Mouse (Mus musculus) adrenal gland, adult 2 months (tissue): ENCODE measurements around the gene Oprl1. TPM values are rescaled to one million over a fixed set of nuclear protein-coding genes. Genes with fewer than 3 reads are reported as not detected.

Experiments
- DNase-seq: peaks from one replicate; pipeline ENCODE4 v3.0.0; 2021
- polyA plus RNA-seq: library from polyadenylated mRNA; depleted of rRNA; stranded (reverse); fragments of >200 nt; gene quantifications from 2 replicates; pipeline ENCODE4 v1.2.3, GENCODE M21; 2012; rRNA removed
- total RNA-seq, 2 experiments: library from RNA; stranded (reverse); gene quantifications; 2 replicates each; pipeline ENCODE4 v1.2.3; 2021

The Oprl1 gene
- total and polyA plus RNA-seq, 3 experiments = 1.0 to 3.7 (median 1.3) TPM

DNA sequence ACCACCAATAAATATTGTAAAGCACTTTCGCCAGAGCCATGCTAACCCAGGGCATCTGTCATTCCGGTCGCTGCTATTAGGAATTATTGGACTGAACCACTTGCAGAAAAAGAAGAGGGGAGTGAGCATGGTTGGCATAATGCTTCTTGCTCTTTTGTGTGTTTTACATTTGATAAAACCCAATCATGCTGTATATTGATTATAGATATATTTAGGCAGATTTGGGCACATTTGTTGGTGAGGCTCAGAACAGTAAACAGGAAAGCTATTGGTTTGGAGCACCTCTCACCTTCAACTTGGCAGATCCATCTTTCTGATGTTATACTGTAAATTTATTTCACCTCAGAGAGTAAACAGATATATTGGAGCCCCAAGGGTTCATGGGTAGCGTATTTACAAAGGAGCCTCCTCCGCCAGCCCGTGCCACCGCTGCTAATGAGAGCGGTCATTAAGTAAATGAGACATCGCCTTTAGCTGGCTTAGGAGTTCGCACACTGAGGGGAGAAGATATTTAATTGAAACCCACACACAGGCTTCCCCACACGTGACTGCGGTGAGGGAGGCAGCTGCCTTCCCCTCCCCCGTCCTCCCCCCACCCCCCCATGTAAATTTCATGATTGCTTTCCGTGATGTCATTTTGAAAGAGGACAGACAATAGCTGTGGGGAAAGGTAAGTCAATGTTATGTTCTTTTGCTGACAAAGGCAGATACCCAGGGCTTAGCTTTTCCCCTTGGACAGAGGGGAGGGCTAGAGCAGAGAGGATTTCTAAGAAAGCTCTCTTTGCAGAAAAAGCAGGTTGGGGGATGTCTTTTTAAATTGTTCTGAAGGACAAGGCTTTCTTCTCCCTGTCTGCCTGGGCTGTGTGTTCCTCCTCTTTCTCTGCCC, 52.1 kb downstream of the Oprl1 start:
- DNase-seq = no peak

DNA sequence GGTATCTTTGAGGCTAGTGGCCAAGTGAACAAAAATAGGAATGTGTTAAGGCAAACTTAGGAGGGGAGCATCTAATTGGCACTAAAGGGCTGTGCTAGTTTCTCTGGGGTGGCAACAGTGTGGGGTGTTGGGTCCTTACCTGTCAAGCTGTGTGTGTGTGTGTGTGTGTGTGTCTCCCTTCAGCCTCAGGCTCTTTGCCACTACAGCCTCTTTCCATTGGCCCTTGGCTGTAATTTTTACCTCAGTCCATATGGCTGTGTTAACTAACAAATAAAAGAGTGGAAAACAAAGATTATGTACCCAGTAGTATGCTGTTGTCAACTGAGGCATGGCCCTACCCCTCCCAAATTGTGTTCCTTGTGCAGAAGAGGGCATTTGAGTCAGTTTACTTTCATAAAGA, 53.6 kb downstream of the Oprl1 start:
- no peak for DNase-seq

DNA sequence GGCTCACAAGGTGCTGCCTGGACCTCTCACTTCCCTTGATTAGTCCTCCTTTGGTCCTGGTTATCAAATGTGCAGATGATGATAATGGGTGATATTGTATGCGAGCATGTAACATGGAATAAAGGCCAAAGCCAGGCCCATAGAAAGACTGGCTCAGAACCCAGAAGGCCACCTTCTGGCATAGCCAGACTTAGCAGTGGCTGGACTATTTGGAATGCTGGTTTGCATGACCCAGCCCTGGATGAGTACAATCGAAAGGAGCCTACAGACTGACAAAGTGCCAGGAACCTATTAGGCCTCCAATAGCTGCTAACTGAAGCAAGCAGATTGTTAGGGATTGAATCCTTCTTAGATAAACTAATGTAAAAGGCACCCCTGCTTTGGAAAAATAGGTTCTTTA, 54.6 kb downstream of the Oprl1 start:
- no peak for DNase-seq

Other genes with a start within 250 kb of the Oprl1 start
- not detected for gene Abhd16b, start 221.8 kb upstream of the Oprl1 start, total RNA-seq
- gene Abhd16b, start 221.8 kb upstream of the Oprl1 start, polyA plus RNA-seq = not detected in 2 replicates
- 100 to 1,000 TPM; 102 to 119 TPM for gene Tpd52l2, start 217.9 kb upstream of the Oprl1 start, total RNA-seq
- 24.0 and 25.2 TPM in 2 replicates for gene Tpd52l2, start 217.9 kb upstream of the Oprl1 start, polyA plus RNA-seq
- 10 to 100 TPM; 92.3 to 96.0 TPM for gene Dnajc5, start 194.5 kb upstream of the Oprl1 start, total RNA-seq
- gene Dnajc5, start 194.5 kb upstream of the Oprl1 start, polyA plus RNA-seq = 35.7 and 36.6 TPM in 2 replicates
- 10 to 100 TPM; 64.9 to 73.6 TPM for gene Uckl1, start 130.1 kb upstream of the Oprl1 start, total RNA-seq
- 165 and 170 TPM in 2 replicates for gene Uckl1, start 130.1 kb upstream of the Oprl1 start, polyA plus RNA-seq
- 10 to 100 TPM; 63.0 to 69.0 TPM for gene Prpf6, start 123.1 kb upstream of the Oprl1 start, total RNA-seq
- gene Prpf6, start 123.1 kb upstream of the Oprl1 start, polyA plus RNA-seq = 6.7 and 9.6 TPM in 2 replicates
- 10 to 100 TPM; 40.9 to 52.7 TPM for gene Zfp512b, start 122.2 kb upstream of the Oprl1 start, total RNA-seq
- gene Zfp512b, start 122.2 kb upstream of the Oprl1 start, polyA plus RNA-seq = 69.2 and 72.6 TPM in 2 replicates
- 10 to 100 TPM in 1 of 2 experiments, 1 to 10 TPM in 1; 9.6 to 21.6 TPM for gene Samd10, start 115.8 kb upstream of the Oprl1 start, total RNA-seq
- gene Samd10, start 115.8 kb upstream of the Oprl1 start, polyA plus RNA-seq = 41.0 and 44.6 TPM in 2 replicates
- under 1 TPM in 1 of 2 experiments, not detected in 1; 0.55 TPM for gene Gm29797, start 58.0 kb upstream of the Oprl1 start, total RNA-seq
- 0.47 TPM in 1 of 2 replicates, not detected in the other for gene Gm29797, start 58.0 kb upstream of the Oprl1 start, polyA plus RNA-seq
- 10 to 100 TPM; 20.3 to 34.7 TPM for gene Sox18, start 43.4 kb upstream of the Oprl1 start, total RNA-seq
- 164 and 223 TPM in 2 replicates for gene Sox18, start 43.4 kb upstream of the Oprl1 start, polyA plus RNA-seq
- 1 to 10 TPM; 6.6 to 7.8 TPM for gene Tcea2, start 34.7 kb upstream of the Oprl1 start, total RNA-seq
- gene Tcea2, start 34.7 kb upstream of the Oprl1 start, polyA plus RNA-seq = 10.1 and 10.6 TPM in 2 replicates
- 10 to 100 TPM; 21.4 to 31.1 TPM for gene Rgs19, start 21.0 kb upstream of the Oprl1 start, total RNA-seq
- 61.2 and 67.3 TPM in 2 replicates for gene Rgs19, start 21.0 kb upstream of the Oprl1 start, polyA plus RNA-seq
- gene Lkaaear1, start 16.6 kb upstream of the Oprl1 start, total RNA-seq = not detected
- gene Lkaaear1, start 16.6 kb upstream of the Oprl1 start, polyA plus RNA-seq = not detected in 2 replicates
- 1 to 10 TPM; 2.6 to 5.0 TPM for gene Myt1, start 48.3 kb downstream of the Oprl1 start, total RNA-seq
- gene Myt1, start 48.3 kb downstream of the Oprl1 start, polyA plus RNA-seq = 0.91 and 0.99 TPM in 2 replicates
- gene Pcmtd2, start 122.8 kb downstream of the Oprl1 start, total RNA-seq = 10 to 100 TPM; 48.0 to 69.7 TPM
- gene Pcmtd2, start 122.8 kb downstream of the Oprl1 start, polyA plus RNA-seq = 18.3 and 21.5 TPM in 2 replicates
- 10 to 100 TPM; 15.8 to 20.1 TPM for gene Polr3k, start 149.3 kb downstream of the Oprl1 start, total RNA-seq
- 0.94 and 1.9 TPM in 2 replicates for gene Polr3k, start 149.3 kb downstream of the Oprl1 start, polyA plus RNA-seq